Mouse (Mus musculus) adrenal gland, adult 10 weeks (tissue): Measurements from ENCODE around the gene Slc27a4. TPM values are rescaled to one million over a fixed set of nuclear protein-coding genes. Genes with fewer than 3 reads are reported as not detected.

Experiments used
- polyA plus RNA-seq: library from polyadenylated mRNA; stranded (reverse); fragments of 350-450 nt; fragmentation: Illumina TruSeq; extraction: RNeasy Lipid Tissue Mini Kit (QIAGEN cat#74804); gene quantifications from one replicate; pipeline ENCODE4 v1.2.3, GENCODE M21; 2014; ENCODE audit warnings: low read depth, low replicate concordance

The Slc27a4 gene
- 1.9 TPM for polyA plus RNA-seq

GRCm38 (mm10) chr2:29802075-29802826, at the start of gene Slc27a4:
Gene Slc27a4, plus strand, starts transcription at chr2:29802634.

GRCm38 (mm10) chr2:29787104-29787917, 15.1 kb upstream of the Slc27a4 start, which contains the start of gene Coq4:
Gene Coq4, plus strand, starts transcription at chr2:29787493.

GRCm38 (mm10) chr2:29787937-29788681, 14.3 kb upstream of the Slc27a4 start, which contains the start of gene Trub2:
Gene Trub2, minus strand, starts transcription at chr2:29788502.

GRCm38 (mm10) chr2:29820025-29820817, 17.8 kb downstream of the Slc27a4 start, which contains the start of gene Urm1:
Gene Urm1, plus strand, starts transcription at chr2:29820075.

Other genes with a start within 250 kb of the Slc27a4 start
- 6.1 TPM for gene Rapgef1, start 182.9 kb upstream of the Slc27a4 start, polyA plus RNA-seq
- not detected for gene Gm13420, start 50.9 kb upstream of the Slc27a4 start, polyA plus RNA-seq
- not detected for gene Gm13547, start 43.3 kb upstream of the Slc27a4 start, polyA plus RNA-seq
- gene Coq4, start 15.1 kb upstream of the Slc27a4 start, polyA plus RNA-seq, result 3.2 TPM
- 7.4 TPM for gene Trub2, start 14.1 kb upstream of the Slc27a4 start, polyA plus RNA-seq
- gene Urm1, start 17.4 kb downstream of the Slc27a4 start, polyA plus RNA-seq, result 7.3 TPM
- 1.7 TPM for gene Cercam, start 66.5 kb downstream of the Slc27a4 start, polyA plus RNA-seq
- gene Odf2, start 86.6 kb downstream of the Slc27a4 start, polyA plus RNA-seq, result 7.6 TPM
- gene Gle1, start 132.8 kb downstream of the Slc27a4 start, polyA plus RNA-seq, result 12.3 TPM
- gene Sptan1, start 162.9 kb downstream of the Slc27a4 start, polyA plus RNA-seq, result 42.3 TPM
- gene Wdr34, start 246.2 kb downstream of the Slc27a4 start, polyA plus RNA-seq, result 0.41 TPM